Mouse (Mus musculus) C2C12 (cell line): ENCODE results near the gene Fxyd3.

Experiments
- CEBPB ChIP-seq: IDR thresholded peaks from one replicate; pipeline ENCODE4 v1.6.1; 2011; ENCODE audit warnings: low read depth, mild to moderate bottlenecking, control low read depth, moderate library complexity
- CTCF ChIP-seq: IDR thresholded peaks from one replicate; pipeline ENCODE4 v1.5.1; 2011; ENCODE audit not compliant: control insufficient read depth, insufficient read depth, insufficient read length
- MAX ChIP-seq: IDR thresholded peaks from one replicate; pipeline ENCODE4 v1.6.1; 2011; ENCODE audit warnings: mild to moderate bottlenecking, control low read depth
- USF1 ChIP-seq: IDR thresholded peaks from one replicate; pipeline ENCODE4 v1.6.1; 2011; ENCODE audit warnings: low read depth, mild to moderate bottlenecking, control low read depth, moderate library complexity

DNA sequence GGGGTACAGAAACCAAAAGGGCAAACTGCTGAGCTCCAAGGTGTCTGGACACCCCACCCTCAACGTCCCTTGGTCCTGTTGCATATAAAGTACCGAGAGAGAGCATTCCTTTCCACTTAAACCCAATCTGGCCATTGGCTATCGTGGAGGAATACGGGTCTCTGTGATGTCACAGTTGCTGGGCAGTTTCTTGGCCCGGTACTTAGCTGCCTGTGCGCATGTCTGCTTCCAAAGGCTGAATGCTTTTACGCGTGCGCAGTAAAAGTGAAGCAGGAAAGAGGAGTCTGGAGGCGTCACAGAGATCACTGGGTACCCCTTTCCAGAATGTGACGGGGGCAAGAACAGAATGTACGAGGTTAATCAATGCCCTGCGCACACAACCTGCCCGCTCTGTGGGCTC is 7.0 kb downstream of the Fxyd3 start:
- TF ChIP-seq CEBPB (no peak), CTCF (no peak), USF1 (no peak), MAX (no peak)
